Mouse (Mus musculus) MEL (cell line): ENCODE data around the gene Nr3c2.

ENCODE experiments used
- CTCF ChIP-seq, 3 experiments: IDR thresholded peaks in 2 of 3; conservative IDR thresholded peaks in 1 of 3; 2 replicates each; pipeline ENCODE4 v1.5.1; 2011 to 2012; ENCODE audit warnings: low read length in 3 of 3, low read depth in 2 of 3, mild to moderate bottlenecking in 2 of 3, improper control_type of control experiment in 1 of 3, inconsistent platforms in 1 of 3, mixed read lengths in 1 of 3, moderate library complexity in 1 of 3; ENCODE audit not compliant: control insufficient read depth in 1 of 3, insufficient read depth in 1 of 3, poor library complexity in 1 of 3, severe bottlenecking in 1 of 3
- ETS1 ChIP-seq: IDR thresholded peaks from 2 replicates; pipeline ENCODE4 v1.6.1; 2012; ENCODE audit warnings: low read depth, mild to moderate bottlenecking, inconsistent platforms, low read length, improper control_type of control experiment, moderate library complexity
- MAFK ChIP-seq: IDR thresholded peaks from 2 replicates; pipeline ENCODE4 v1.6.1; 2011; ENCODE audit warnings: low read depth, mild to moderate bottlenecking, low read length, improper control_type of control experiment, borderline replicate concordance
- MXI1 ChIP-seq: IDR thresholded peaks from 2 replicates; pipeline ENCODE4 v1.6.1; 2011; ENCODE audit warnings: mild to moderate bottlenecking, low read depth, low read length, improper control_type of control experiment
- MYC ChIP-seq: IDR thresholded peaks from 2 replicates; pipeline ENCODE4 v1.6.1; 2011; ENCODE audit warnings: low read depth, mild to moderate bottlenecking, low read length, improper control_type of control experiment, moderate library complexity
- POLR2A ChIP-seq, 2 experiments: IDR thresholded peaks; 2 replicates each; pipeline ENCODE4 v1.6.1; 2011 to 2012; ENCODE audit warnings: low read length in 2 of 2, mild to moderate bottlenecking in 2 of 2, control low read depth in 1 of 2, improper control_type of control experiment in 1 of 2, low read depth in 1 of 2, moderate library complexity in 1 of 2; ENCODE audit not compliant: control insufficient read depth in 1 of 2, insufficient read depth in 1 of 2, poor library complexity in 1 of 2
- SIN3A ChIP-seq: IDR thresholded peaks from 2 replicates; pipeline ENCODE4 v1.6.1; 2012; ENCODE audit warnings: low read length, improper control_type of control experiment, inconsistent platforms
- ZC3H11A ChIP-seq: IDR thresholded peaks from 2 replicates; pipeline ENCODE4 v1.6.1; 2012; ENCODE audit warnings: low read depth, mild to moderate bottlenecking, inconsistent platforms, low read length, improper control_type of control experiment
- ZKSCAN1 ChIP-seq: IDR thresholded peaks from 2 replicates; pipeline ENCODE4 v1.6.1; 2012; ENCODE audit warnings: low read depth, mild to moderate bottlenecking, inconsistent platforms, low read length, improper control_type of control experiment, moderate library complexity
- ZMIZ1 ChIP-seq: IDR thresholded peaks from 2 replicates; pipeline ENCODE4 v1.6.1; 2012; ENCODE audit warnings: low read depth, mild to moderate bottlenecking, inconsistent platforms, low read length, improper control_type of control experiment, moderate library complexity

- TF ChIP-seq CTCF (IDR thresholded peaks at IDR 0.05 in 2 of 3, conservative IDR thresholded peaks at IDR 0.05 in 1 of 3; ENCODE audit: control insufficient read depth in 1 of 3, insufficient read depth in 1 of 3, low read depth in 2 of 3, low read length in 3 of 3, poor library complexity in 1 of 3, severe bottlenecking in 1 of 3) (no peak), MYC (no peak), SIN3A (no peak), MXI1 (no peak), ETS1 (no peak), MAFK (no peak), POLR2A (IDR thresholded peaks at IDR 0.05; ENCODE audit: control insufficient read depth in 1 of 2, insufficient read depth in 1 of 2, low read depth in 1 of 2, low read length in 2 of 2, poor library complexity in 1 of 2) (no peak), ZC3H11A (no peak), ZKSCAN1 (no peak), ZMIZ1 (no peak)
Measured at GRCm38 (mm10) chr8:77231211-77231610, 332.0 kb downstream of the Nr3c2 start.
